Mouse (Mus musculus): ENCODE results near the gene Ywhag. TPM values are rescaled to one million over a fixed set of nuclear protein-coding genes. Genes with fewer than 3 reads are reported as not detected.
A peak's percentile ranks its signal among the peaks of the same experiment; 100 is the strongest.

The Ywhag gene
- polyA plus RNA-seq (2015; fragmentation: Nextera tagmentation; extraction: Ambion mirVana), result 57.1 and 61.8 TPM in 2 replicates

GRCm38 (mm10) chr5:135934481-135935175, at the start of gene Ywhag:
Gene Ywhag, minus strand, starts transcription at chr5:135934616.
- peak; percentile 84 for TF ChIP-seq CTCF (IDR thresholded peaks at IDR 0.05; ENCODE audit: low read depth)
- H3K27me3 ChIP-seq (replicated peaks; ENCODE audit: control insufficient read depth, insufficient read depth, low read length), result no peaks in the 10 kb centered on the region
- peak within 1 kb of the TSS; percentile 94 for H3K27ac ChIP-seq (ENCODE audit: low read depth, low read length)
- no peaks in the 10 kb centered on the region for H3K9me3 ChIP-seq (ENCODE audit: control insufficient read depth)
- no peaks in the 10 kb centered on the region for H3K4me1 ChIP-seq (replicated peaks; ENCODE audit: control insufficient read depth, insufficient read depth, low read length)
- peak within 1 kb of the TSS; percentile 59 for H3K9ac ChIP-seq (ENCODE audit: low read depth, low read length)
- H3K4me3 ChIP-seq (ENCODE audit: low read depth, low read length), result peak within 1 kb of the TSS; percentile 94
- under 1% methylated on average over 45 of the region's 48 CpGs for WGBS
- H3K36me3 ChIP-seq (ENCODE audit: control insufficient read depth, insufficient read depth), result peaks cover 19% of the 10 kb centered on the region
- H3K4me2 ChIP-seq (replicated peaks; ENCODE audit: low read depth), result peak within 1 kb of the TSS; percentile 81
- ATAC-seq, result peak; percentile 94

GRCm38 (mm10) chr5:135982398-135982797, 48.0 kb upstream of the Ywhag start:
- no peak overlapping the region for H3K4me2 ChIP-seq (replicated peaks; ENCODE audit: low read depth)
- no peak overlapping the region for H3K4me3 ChIP-seq (ENCODE audit: low read depth, low read length)
- no peak overlapping the region for H3K9ac ChIP-seq (ENCODE audit: low read depth, low read length)
- no peaks in the 10 kb centered on the region for H3K36me3 ChIP-seq (ENCODE audit: control insufficient read depth, insufficient read depth)
- no peak overlapping the region for H3K27ac ChIP-seq (ENCODE audit: low read depth, low read length)
- no peaks in the 10 kb centered on the region for H3K27me3 ChIP-seq (replicated peaks; ENCODE audit: control insufficient read depth, insufficient read depth, low read length)
- WGBS, result 37% methylated on average over 6 of the region's 6 CpGs
- ATAC-seq, result peak; percentile 26; the same call in 1 of the 2 replicates
- TF ChIP-seq CTCF (IDR thresholded peaks at IDR 0.05; ENCODE audit: low read depth), result peak; percentile 95
- no peaks in the 10 kb centered on the region for H3K4me1 ChIP-seq (replicated peaks; ENCODE audit: control insufficient read depth, insufficient read depth, low read length)
- no peaks in the 10 kb centered on the region for H3K9me3 ChIP-seq (ENCODE audit: control insufficient read depth)

- TF ChIP-seq CTCF (IDR thresholded peaks at IDR 0.05; ENCODE audit: low read depth), result no peak
- 62% methylated on average over 8 of the region's 8 CpGs for WGBS
These were observed 45.5 kb upstream of the Ywhag start, which contains the start of gene Zp3 for GRCm38 (mm10) chr5:135979904-135980303. Gene Zp3, plus strand, starts transcription at chr5:135980099.

GRCm38 (mm10) chr5:135979381-135979780, 45.0 kb upstream of the Ywhag start:
- 87% methylated on average over 5 of the region's 5 CpGs for WGBS
- Histone ChIP-seq H3K36me3 (ENCODE audit: control insufficient read depth, insufficient read depth) (no peaks in the 10 kb centered on the region), H3K4me1 (replicated peaks; ENCODE audit: control insufficient read depth, insufficient read depth, low read length) (no peaks in the 10 kb centered on the region), H3K27ac (ENCODE audit: low read depth, low read length) (no peak overlapping the region), H3K27me3 (replicated peaks; ENCODE audit: control insufficient read depth, insufficient read depth, low read length) (no peaks in the 10 kb centered on the region), H3K4me3 (ENCODE audit: low read depth, low read length) (no peak overlapping the region), H3K4me2 (replicated peaks; ENCODE audit: low read depth) (no peak overlapping the region), H3K9me3 (ENCODE audit: control insufficient read depth) (no peaks in the 10 kb centered on the region), H3K9ac (ENCODE audit: low read depth, low read length) (no peak overlapping the region)
- TF ChIP-seq CTCF (IDR thresholded peaks at IDR 0.05; ENCODE audit: low read depth), result no peak
- ATAC-seq, result no peak

More at GRCm38 (mm10) chr5:135979904-135980303, 45.5 kb upstream of the Ywhag start, which contains the start of gene Zp3:
- Histone ChIP-seq H3K4me2 (replicated peaks; ENCODE audit: low read depth) (no peak within 1 kb of the TSS), H3K4me3 (ENCODE audit: low read depth, low read length) (no peak within 1 kb of the TSS), H3K9me3 (ENCODE audit: control insufficient read depth) (no peaks in the 10 kb centered on the region), H3K27ac (ENCODE audit: low read depth, low read length) (no peak within 1 kb of the TSS), H3K9ac (ENCODE audit: low read depth, low read length) (no peak within 1 kb of the TSS), H3K27me3 (replicated peaks; ENCODE audit: control insufficient read depth, insufficient read depth, low read length) (no peaks in the 10 kb centered on the region), H3K36me3 (ENCODE audit: control insufficient read depth, insufficient read depth) (no peaks in the 10 kb centered on the region), H3K4me1 (replicated peaks; ENCODE audit: control insufficient read depth, insufficient read depth, low read length) (no peaks in the 10 kb centered on the region)
- no peak for ATAC-seq

GRCm38 (mm10) chr5:135975893-135976668, 41.7 kb upstream of the Ywhag start:
- Histone ChIP-seq H3K4me2 (replicated peaks; ENCODE audit: low read depth) (no peak overlapping the region), H3K36me3 (ENCODE audit: control insufficient read depth, insufficient read depth) (no peaks in the 10 kb centered on the region), H3K4me1 (replicated peaks; ENCODE audit: control insufficient read depth, insufficient read depth, low read length) (no peaks in the 10 kb centered on the region), H3K27ac (ENCODE audit: low read depth, low read length) (no peak overlapping the region), H3K27me3 (replicated peaks; ENCODE audit: control insufficient read depth, insufficient read depth, low read length) (no peaks in the 10 kb centered on the region), H3K4me3 (ENCODE audit: low read depth, low read length) (no peak overlapping the region), H3K9me3 (ENCODE audit: control insufficient read depth) (no peaks in the 10 kb centered on the region), H3K9ac (ENCODE audit: low read depth, low read length) (no peak overlapping the region)
- no peak for ATAC-seq
- 88% methylated on average over 8 of the region's 8 CpGs for WGBS
- TF ChIP-seq CTCF (IDR thresholded peaks at IDR 0.05; ENCODE audit: low read depth), result no peak

- H3K27ac ChIP-seq (ENCODE audit: low read depth, low read length), result no peak within 1 kb of the TSS
- no peaks in the 10 kb centered on the region for H3K27me3 ChIP-seq (replicated peaks; ENCODE audit: control insufficient read depth, insufficient read depth, low read length)
- no peak for TF ChIP-seq CTCF (IDR thresholded peaks at IDR 0.05; ENCODE audit: low read depth)
- no peak within 1 kb of the TSS for H3K9ac ChIP-seq (ENCODE audit: low read depth, low read length)
- no peak for ATAC-seq
- H3K4me1 ChIP-seq (replicated peaks; ENCODE audit: control insufficient read depth, insufficient read depth, low read length), result no peaks in the 10 kb centered on the region
- H3K9me3 ChIP-seq (ENCODE audit: control insufficient read depth), result no peaks in the 10 kb centered on the region
- H3K4me3 ChIP-seq (ENCODE audit: low read depth, low read length), result no peak within 1 kb of the TSS
- H3K4me2 ChIP-seq (replicated peaks; ENCODE audit: low read depth), result no peak within 1 kb of the TSS
- no peaks in the 10 kb centered on the region for H3K36me3 ChIP-seq (ENCODE audit: control insufficient read depth, insufficient read depth)
- WGBS, result 29% methylated on average over 9 of the region's 9 CpGs
These were observed 39.9 kb upstream of the Ywhag start, which contains the start of gene Ssc4d for GRCm38 (mm10) chr5:135974365-135974764. Gene Ssc4d, minus strand, starts transcription at chr5:135974531.
